Mouse (Mus musculus) heart, postnatal 0 days (tissue): ENCODE measurements around the gene Plekhh2. TPM values are rescaled to one million over a fixed set of nuclear protein-coding genes. Genes with fewer than 3 reads are reported as not detected.

ENCODE experiments used
- ATAC-seq: fragments of 200-750 bp; cut with Nextera tagmentation; 2 replicates; pipeline ENCODE4 v1.8.0; 2017; ENCODE audit warnings: low read depth, moderate number of reproducible peaks, moderate library complexity; ENCODE audit not compliant: insufficient read depth
- DNase-seq: peaks from one replicate; pipeline ENCODE4 v3.0.0-alpha.2; 2016; ENCODE audit warnings: low spot score
- H3K27ac ChIP-seq: fragments of 300-500 bp; sonication (generic); 2 replicates; pipeline ENCODE4 v1.5.1; 2014; ENCODE audit warnings: low read depth, mild to moderate bottlenecking
- H3K27me3 ChIP-seq: fragments of 300-500 bp; sonication (generic); 2 replicates; pipeline ENCODE4 v1.6.1; 2014; ENCODE audit warnings: low read length, mixed read lengths; ENCODE audit not compliant: control insufficient read depth, insufficient read depth
- H3K36me3 ChIP-seq: fragments of 300-500 bp; sonication (generic); replicated peaks from 2 replicates; pipeline ENCODE4 v1.6.1; 2014; ENCODE audit warnings: low read length, mixed read lengths; ENCODE audit not compliant: control insufficient read depth, insufficient read depth
- H3K4me1 ChIP-seq: fragments of 300-500 bp; sonication (generic); 2 replicates; pipeline ENCODE4 v1.6.1; 2014; ENCODE audit warnings: antibody characterized with exemption; ENCODE audit not compliant: control insufficient read depth, insufficient read depth
- H3K4me2 ChIP-seq: fragments of 300-500 bp; sonication (generic); 2 replicates; pipeline ENCODE4 v1.6.1; 2014; ENCODE audit warnings: low read depth, mild to moderate bottlenecking, low read length, moderate library complexity
- H3K4me3 ChIP-seq: fragments of 300-500 bp; sonication (generic); 2 replicates; pipeline ENCODE4 v1.5.1; 2014; ENCODE audit warnings: low read depth, low read length
- H3K9ac ChIP-seq: fragments of 300-500 bp; sonication (generic); replicated peaks from 2 replicates; pipeline ENCODE4 v1.6.1; 2014; ENCODE audit warnings: low read depth, low read length, mixed read lengths
- H3K9me3 ChIP-seq: fragments of 300-500 bp; sonication (generic); replicated peaks from 2 replicates; pipeline ENCODE4 v1.6.1; 2016; ENCODE audit warnings: low read length; ENCODE audit not compliant: control insufficient read depth
- CTCF ChIP-seq: IDR thresholded peaks from 2 replicates; pipeline ENCODE4 v1.5.1; 2016; ENCODE audit warnings: antibody characterized with exemption, control low read depth, low read depth
- EP300 ChIP-seq: IDR thresholded peaks from 2 replicates; pipeline ENCODE4 v1.6.1; 2016; ENCODE audit warnings: antibody characterized with exemption, low read depth
- WGBS: fragments of 180-500 bp; shearing (Covaris S2); extraction: QIAGEN DNeasy Blood & Tissue Kit; methylation state at CpG from one replicate; pipeline ENCODE4 v1.1.7; 2014; 5-methylcytosine and 5-hydroxymethylcytosine counted together
- polyA plus RNA-seq: library from polyadenylated mRNA; unstranded; fragments of >200 nt; fragmentation: Nextera tagmentation; extraction: Ambion mirVana; gene quantifications from 2 replicates; pipeline ENCODE4 v1.2.1, GENCODE M21; 2015
- total RNA-seq: library from RNA; depleted of rRNA; stranded (reverse); fragments of >200 nt; gene quantifications from 2 replicates; pipeline ENCODE4 v1.2.3, GENCODE M21; 2014; ENCODE audit warnings: low replicate concordance

Gene Plekhh2
- total and polyA plus RNA-seq, 2 experiments from 2014 or later = 0.68 to 1.6 TPM

GRCm38 (mm10) chr17:84576621-84577293 is 65.1 kb downstream of the Plekhh2 start:
- WGBS = 85% methylated on average over 16 of the region's 16 CpGs
- H3K36me3 ChIP-seq = no peaks in the 10 kb centered on the region
- H3K4me1 ChIP-seq = no peaks in the 10 kb centered on the region

GRCm38 (mm10) chr17:84579249-84579648 is 67.6 kb downstream of the Plekhh2 start:
- Histone ChIP-seq H3K4me1 (no peaks in the 10 kb centered on the region), H3K27ac (no peak overlapping the region), H3K4me3 (no peak overlapping the region), H3K4me2 (no peak overlapping the region), H3K27me3 (no peaks in the 10 kb centered on the region), H3K36me3 (no peaks in the 10 kb centered on the region), H3K9ac (no peak overlapping the region), H3K9me3 (no peaks in the 10 kb centered on the region)
- no peak for TF ChIP-seq CTCF
- TF ChIP-seq EP300 = no peak
- 53% methylated on average over 8 of the region's 8 CpGs for WGBS
- no peak for DNase-seq
- ATAC-seq = 0 out of 2 replicates have a peak, but pooled peaks have one; percentile 36

More at GRCm38 (mm10) chr17:84576621-84577293, 65.1 kb downstream of the Plekhh2 start:
- no peak for DNase-seq
- Histone ChIP-seq H3K4me3 (no peak overlapping the region), H3K9ac (no peak overlapping the region), H3K4me2 (no peak overlapping the region), H3K9me3 (no peaks in the 10 kb centered on the region), H3K27ac (no peak overlapping the region), H3K27me3 (no peaks in the 10 kb centered on the region)
- no peak for ATAC-seq
- TF ChIP-seq CTCF (no peak), EP300 (no peak)

- no peaks in the 10 kb centered on the region for H3K9me3 ChIP-seq
- H3K4me1 ChIP-seq = no peaks in the 10 kb centered on the region
- no peak overlapping the region for H3K4me2 ChIP-seq
- H3K36me3 ChIP-seq = no peaks in the 10 kb centered on the region
- DNase-seq (no peak), ATAC-seq (no peak)
- H3K27ac ChIP-seq = no peak overlapping the region
- no peak overlapping the region for H3K4me3 ChIP-seq
- no peak overlapping the region for H3K9ac ChIP-seq
- no peak for TF ChIP-seq EP300
- no peak for TF ChIP-seq CTCF
- H3K27me3 ChIP-seq = no peaks in the 10 kb centered on the region
- 83% methylated on average over 10 of the region's 10 CpGs for WGBS
Observed at GRCm38 (mm10) chr17:84579817-84580216, 68.1 kb downstream of the Plekhh2 start.

- H3K27ac ChIP-seq = no peak overlapping the region
- no peaks in the 10 kb centered on the region for H3K36me3 ChIP-seq
- no peak overlapping the region for H3K9ac ChIP-seq
- ATAC-seq (no peak), DNase-seq (no peak)
- no peak overlapping the region for H3K4me2 ChIP-seq
- 60% methylated on average over 8 of the region's 8 CpGs for WGBS
- H3K4me3 ChIP-seq = no peak overlapping the region
- H3K9me3 ChIP-seq = no peaks in the 10 kb centered on the region
- H3K27me3 ChIP-seq = no peaks in the 10 kb centered on the region
- TF ChIP-seq CTCF (no peak), EP300 (no peak)
- H3K4me1 ChIP-seq = no peaks in the 10 kb centered on the region
Observed at GRCm38 (mm10) chr17:84580821-84581220, 69.1 kb downstream of the Plekhh2 start.

- TF ChIP-seq CTCF (no peak), EP300 (no peak)
- Histone ChIP-seq H3K27ac (no peak overlapping the region), H3K36me3 (no peaks in the 10 kb centered on the region), H3K27me3 (no peaks in the 10 kb centered on the region), H3K9me3 (no peaks in the 10 kb centered on the region), H3K9ac (no peak overlapping the region), H3K4me3 (no peak overlapping the region), H3K4me1 (no peaks in the 10 kb centered on the region), H3K4me2 (no peak overlapping the region)
- 76% methylated on average over 8 of the region's 8 CpGs for WGBS
- DNase-seq (no peak), ATAC-seq (no peak)
Observed at GRCm38 (mm10) chr17:84581740-84582414, 70.2 kb downstream of the Plekhh2 start.
